Mouse (Mus musculus) hindbrain, embryonic 16.5 days (tissue): ENCODE measurements around the gene Zfp536. TPM values are rescaled to one million over a fixed set of nuclear protein-coding genes. Genes with fewer than 3 reads are reported as not detected.

ENCODE experiments used
- ATAC-seq: fragments of 200-750 bp; cut with Nextera tagmentation; 2 replicates; pipeline ENCODE4 v1.8.0; 2017; ENCODE audit warnings: moderate TSS enrichment, moderate library complexity
- H3K27ac ChIP-seq: fragments of 300-500 bp; sonication (generic); 2 replicates; pipeline ENCODE4 v1.5.1; 2014; ENCODE audit warnings: low read depth, mild to moderate bottlenecking, control low read depth, low read length, moderate library complexity
- H3K27me3 ChIP-seq: fragments of 300-500 bp; sonication (generic); replicated peaks from 2 replicates; pipeline ENCODE4 v1.6.1; 2014; ENCODE audit warnings: low read length; ENCODE audit not compliant: control insufficient read depth, insufficient read depth
- H3K36me3 ChIP-seq: fragments of 300-500 bp; sonication (generic); 2 replicates; pipeline ENCODE4 v1.6.1; 2014; ENCODE audit warnings: mild to moderate bottlenecking, low read length, moderate library complexity, mixed read lengths; ENCODE audit not compliant: control insufficient read depth, insufficient read depth
- H3K4me1 ChIP-seq: fragments of 300-500 bp; sonication (generic); 2 replicates; pipeline ENCODE4 v1.6.1; 2014; ENCODE audit warnings: low read depth, low read length; ENCODE audit not compliant: control insufficient read depth, insufficient read depth
- H3K4me2 ChIP-seq: fragments of 300-500 bp; sonication (generic); 2 replicates; pipeline ENCODE4 v1.6.1; 2014; ENCODE audit warnings: mild to moderate bottlenecking, low read length, control low read depth, moderate library complexity
- H3K4me3 ChIP-seq: fragments of 300-500 bp; sonication (generic); 2 replicates; pipeline ENCODE4 v1.5.1; 2014; ENCODE audit warnings: mild to moderate bottlenecking, low read length, control low read depth, moderate library complexity
- H3K9ac ChIP-seq: fragments of 300-500 bp; sonication (generic); 2 replicates; pipeline ENCODE4 v1.6.1; 2014; ENCODE audit warnings: low read depth, mild to moderate bottlenecking, control low read depth, low read length, moderate library complexity
- H3K9me3 ChIP-seq: fragments of 300-500 bp; sonication (generic); 2 replicates; pipeline ENCODE4 v1.6.1; 2014; ENCODE audit warnings: mild to moderate bottlenecking, low read length, moderate library complexity; ENCODE audit not compliant: control insufficient read depth
- WGBS: fragments of 180-500 bp; shearing (Covaris S2); extraction: QIAGEN DNeasy Blood & Tissue Kit; methylation state at CpG from one replicate; pipeline ENCODE4 v1.1.7; 2014; 5-methylcytosine and 5-hydroxymethylcytosine counted together
- polyA plus RNA-seq: library from polyadenylated mRNA; unstranded; fragments of >200 nt; fragmentation: Nextera tagmentation; extraction: Ambion mirVana; gene quantifications from 2 replicates; pipeline ENCODE4 v1.2.1, GENCODE M21; 2015

The Zfp536 gene
- polyA plus RNA-seq, 1 experiment from 2014 or later, result 28.5 TPM

- WGBS, result 61% methylated on average over 8 of the region's 8 CpGs
- ATAC-seq, result no peak
- Histone ChIP-seq H3K27ac (no peak overlapping the region), H3K9me3 (no peaks in the 10 kb centered on the region), H3K27me3 (no peaks in the 10 kb centered on the region), H3K4me2 (no peak overlapping the region), H3K4me3 (no peak overlapping the region), H3K9ac (no peak overlapping the region), H3K4me1 (no peaks in the 10 kb centered on the region), H3K36me3 (no peaks in the 10 kb centered on the region)
These were observed 301.7 kb downstream of the Zfp536 start for GRCm38 (mm10) chr7:37471726-37472125.

GRCm38 (mm10) chr7:37466477-37467243 lies 306.8 kb downstream of the Zfp536 start:
- ATAC-seq, result 0 out of 2 replicates have a peak, but pooled peaks have one; percentile 34
- Histone ChIP-seq H3K4me1 (no peaks in the 10 kb centered on the region), H3K27ac (no peak overlapping the region), H3K4me2 (no peak overlapping the region), H3K36me3 (no peaks in the 10 kb centered on the region), H3K9ac (no peak overlapping the region), H3K27me3 (no peaks in the 10 kb centered on the region), H3K4me3 (no peak overlapping the region), H3K9me3 (no peaks in the 10 kb centered on the region)
- WGBS, result 48% methylated on average over 9 of the region's 9 CpGs

- no peak for ATAC-seq
- Histone ChIP-seq H3K27ac (no peak overlapping the region), H3K36me3 (no peaks in the 10 kb centered on the region), H3K4me2 (no peak overlapping the region), H3K9me3 (no peaks in the 10 kb centered on the region), H3K4me1 (no peaks in the 10 kb centered on the region), H3K4me3 (no peak overlapping the region), H3K27me3 (no peaks in the 10 kb centered on the region), H3K9ac (no peak overlapping the region)
- WGBS, result 52% methylated on average over 7 of the region's 7 CpGs
These were observed 309.2 kb downstream of the Zfp536 start for GRCm38 (mm10) chr7:37464186-37464721.

GRCm38 (mm10) chr7:37447523-37447922 lies 325.9 kb downstream of the Zfp536 start:
- Histone ChIP-seq H3K4me2 (no peak overlapping the region), H3K9me3 (no peaks in the 10 kb centered on the region), H3K27me3 (no peaks in the 10 kb centered on the region), H3K4me3 (no peak overlapping the region), H3K4me1 (no peaks in the 10 kb centered on the region), H3K36me3 (no peaks in the 10 kb centered on the region), H3K27ac (no peak overlapping the region), H3K9ac (no peak overlapping the region)
- no peak for ATAC-seq
- 59% methylated on average over 3 of the region's 3 CpGs for WGBS

- Histone ChIP-seq H3K4me1 (peaks cover 6% of the 10 kb centered on the region), H3K4me3 (no peak overlapping the region), H3K27me3 (no peaks in the 10 kb centered on the region), H3K27ac (no peak overlapping the region), H3K36me3 (no peaks in the 10 kb centered on the region), H3K9me3 (no peaks in the 10 kb centered on the region), H3K9ac (no peak overlapping the region), H3K4me2 (no peak overlapping the region)
- ATAC-seq, result no peak
- 73% methylated on average over 13 of the region's 13 CpGs for WGBS
These were observed 333.5 kb downstream of the Zfp536 start for GRCm38 (mm10) chr7:37439912-37440311.

GRCm38 (mm10) chr7:37439117-37439844 lies 334.2 kb downstream of the Zfp536 start:
- H3K4me2 ChIP-seq, result no peak overlapping the region
- 32% methylated on average over 16 of the region's 16 CpGs for WGBS
- peak; percentile 68 for ATAC-seq

GRCm38 (mm10) chr7:37437887-37438286 lies 335.6 kb downstream of the Zfp536 start:
- ATAC-seq, result no peak
- Histone ChIP-seq H3K4me1 (peaks cover 6% of the 10 kb centered on the region), H3K36me3 (no peaks in the 10 kb centered on the region), H3K9ac (no peak overlapping the region), H3K27me3 (no peaks in the 10 kb centered on the region), H3K4me2 (no peak overlapping the region), H3K4me3 (no peak overlapping the region), H3K9me3 (no peaks in the 10 kb centered on the region), H3K27ac (no peak overlapping the region)
- WGBS, result 96% methylated on average over 3 of the region's 3 CpGs

More at GRCm38 (mm10) chr7:37439117-37439844, 334.2 kb downstream of the Zfp536 start:
- Histone ChIP-seq H3K4me3 (no peak overlapping the region), H3K36me3 (no peaks in the 10 kb centered on the region), H3K27me3 (no peaks in the 10 kb centered on the region), H3K9ac (no peak overlapping the region), H3K4me1 (peaks cover 6% of the 10 kb centered on the region), H3K9me3 (no peaks in the 10 kb centered on the region), H3K27ac (no peak overlapping the region)

GRCm38 (mm10) chr7:37433156-37433555 lies 340.3 kb downstream of the Zfp536 start:
- Histone ChIP-seq H3K9me3 (no peaks in the 10 kb centered on the region), H3K4me2 (no peak overlapping the region), H3K4me3 (no peak overlapping the region), H3K36me3 (no peaks in the 10 kb centered on the region), H3K9ac (no peak overlapping the region), H3K27me3 (no peaks in the 10 kb centered on the region), H3K4me1 (no peaks in the 10 kb centered on the region), H3K27ac (no peak overlapping the region)
- 0 out of 2 replicates have a peak, but pooled peaks have one; percentile 27 for ATAC-seq
- WGBS, result 55% methylated on average over 7 of the region's 7 CpGs

GRCm38 (mm10) chr7:37431471-37431870 lies 342.0 kb downstream of the Zfp536 start:
- Histone ChIP-seq H3K4me2 (no peak overlapping the region; the same call in 1 of the 2 replicates), H3K4me1 (no peaks in the 10 kb centered on the region), H3K27ac (no peak overlapping the region), H3K36me3 (no peaks in the 10 kb centered on the region), H3K9ac (0 out of 2 replicates have a peak overlapping the region, but pooled peaks have one; percentile 14), H3K4me3 (no peak overlapping the region), H3K9me3 (no peaks in the 10 kb centered on the region), H3K27me3 (no peaks in the 10 kb centered on the region)
- no peak for ATAC-seq
- 58% methylated on average over 10 of the region's 10 CpGs for WGBS
